Mouse (Mus musculus): ENCODE data around the gene Syt3. TPM values are rescaled to one million over a fixed set of nuclear protein-coding genes. Genes with fewer than 3 reads are reported as not detected.
A peak's percentile ranks its signal among the peaks of the same experiment; 100 is the strongest.

The Syt3 gene
- polyA plus RNA-seq, 2 experiments from 2014 or later: not detected

- ATAC-seq: no peak
Observed at GRCm38 (mm10) chr7:44357531-44357930, 26.4 kb upstream of the Syt3 start.

- no peak for ATAC-seq
Observed at GRCm38 (mm10) chr7:44358012-44358411, 25.9 kb upstream of the Syt3 start.

- ATAC-seq: no peak
Observed at GRCm38 (mm10) chr7:44358886-44359654, 24.8 kb upstream of the Syt3 start.

GRCm38 (mm10) chr7:44359908-44360672 is 23.8 kb upstream of the Syt3 start:
- ATAC-seq: peak; percentile 78

- no peak for ATAC-seq
Observed at GRCm38 (mm10) chr7:44360792-44361301, 23.1 kb upstream of the Syt3 start.

- no peak for ATAC-seq
Observed at GRCm38 (mm10) chr7:44372678-44373077, 11.2 kb upstream of the Syt3 start.

- ATAC-seq: no peak
Observed at GRCm38 (mm10) chr7:44373460-44373859, 10.4 kb upstream of the Syt3 start.

- ATAC-seq: peak; percentile 97
Observed at GRCm38 (mm10) chr7:44373889-44374652, 9.8 kb upstream of the Syt3 start.

GRCm38 (mm10) chr7:44374756-44375155 is 9.1 kb upstream of the Syt3 start:
- no peak for ATAC-seq

- ATAC-seq: no peak
Observed at GRCm38 (mm10) chr7:44375207-44375606, 8.7 kb upstream of the Syt3 start.

GRCm38 (mm10) chr7:44375793-44376192 is 8.1 kb upstream of the Syt3 start:
- ATAC-seq: no peak

- ATAC-seq: no peak
Observed at GRCm38 (mm10) chr7:44378290-44378689, 5.6 kb upstream of the Syt3 start.

- ATAC-seq: no peak
Observed at GRCm38 (mm10) chr7:44382541-44382940, 1.4 kb upstream of the Syt3 start.

- ATAC-seq: no peak
Observed at GRCm38 (mm10) chr7:44384716-44385059, 786 bp downstream of the Syt3 start.

- ATAC-seq: no peak
Observed at GRCm38 (mm10) chr7:44385720-44386119, 1.8 kb downstream of the Syt3 start, which contains the start of gene 1700008O03Rik. Gene 1700008O03Rik (minus strand): TSS chr7:44385820.

- ATAC-seq: no peak
Observed at GRCm38 (mm10) chr7:44391831-44392230, 7.9 kb downstream of the Syt3 start.

GRCm38 (mm10) chr7:44392341-44392740 is 8.4 kb downstream of the Syt3 start:
- no peak for ATAC-seq

GRCm38 (mm10) chr7:44393284-44393683 is 9.4 kb downstream of the Syt3 start:
- no peak for ATAC-seq

- peak; percentile 77 for ATAC-seq
Observed at GRCm38 (mm10) chr7:44398570-44398969, 14.7 kb downstream of the Syt3 start.

GRCm38 (mm10) chr7:44401673-44402072 is 17.8 kb downstream of the Syt3 start:
- peak; percentile 65 for ATAC-seq

- peak; percentile 89 for ATAC-seq
Observed at GRCm38 (mm10) chr7:44405346-44406014, 21.6 kb downstream of the Syt3 start.

- no peak for ATAC-seq
Observed at GRCm38 (mm10) chr7:44406015-44406355, 22.1 kb downstream of the Syt3 start.

GRCm38 (mm10) chr7:44411144-44411543 is 27.2 kb downstream of the Syt3 start:
- no peak for ATAC-seq

All from activated CD4-positive, CD25-positive, alpha-beta regulatory T cell, adult 4 months (primary cell).